Mouse (Mus musculus) adrenal gland (tissue): Measurements from ENCODE around the gene Clhc1.

Source experiments
- intact Hi-C: fragments of 180-260 bp; cut with DNase I; formaldehyde crosslinking; loops from one replicate; pipeline ENCODE4 v1.15.1; 2025

Gene Clhc1

DNA sequence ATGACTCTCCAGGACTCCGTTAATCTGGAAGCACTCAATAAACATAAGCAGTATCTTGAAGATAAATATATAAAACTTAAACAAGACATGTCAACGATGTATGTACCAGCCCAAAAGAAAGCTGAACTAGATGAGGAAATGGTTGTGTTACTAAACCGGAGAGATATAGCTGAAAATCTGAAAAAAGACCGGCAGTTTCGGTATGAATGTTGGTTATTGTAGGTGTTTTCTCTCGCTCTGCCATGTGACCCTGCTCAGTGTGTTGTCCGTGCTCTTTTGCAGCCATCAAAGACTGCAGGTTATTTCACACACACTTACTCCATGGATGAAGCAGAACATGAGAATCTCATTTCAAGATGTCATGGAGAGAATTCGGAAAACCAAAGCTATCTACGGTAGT is 12.7 kb downstream of the Clhc1 start:
- intact Hi-C loops: no loop called here

DNA sequence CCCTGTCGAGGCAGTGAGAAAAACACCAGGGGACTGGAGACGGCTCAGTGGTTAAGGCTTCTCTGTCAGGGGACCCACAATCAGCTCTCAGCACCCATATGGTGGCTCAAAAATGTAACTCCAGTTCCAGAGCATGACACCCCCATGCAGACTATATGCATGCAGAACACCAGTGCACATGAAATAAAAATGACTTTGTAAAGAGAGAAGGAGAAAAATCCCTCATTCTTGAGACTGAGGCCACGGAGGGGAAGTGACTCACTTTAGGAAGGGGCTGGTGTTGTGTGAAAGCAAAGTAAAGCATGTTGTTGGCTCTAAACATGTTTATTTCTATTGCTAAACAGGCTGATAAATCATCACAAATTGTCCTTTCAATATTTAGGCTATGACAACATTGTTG is 13.2 kb downstream of the Clhc1 start:
- intact Hi-C loops: no loop called here

DNA sequence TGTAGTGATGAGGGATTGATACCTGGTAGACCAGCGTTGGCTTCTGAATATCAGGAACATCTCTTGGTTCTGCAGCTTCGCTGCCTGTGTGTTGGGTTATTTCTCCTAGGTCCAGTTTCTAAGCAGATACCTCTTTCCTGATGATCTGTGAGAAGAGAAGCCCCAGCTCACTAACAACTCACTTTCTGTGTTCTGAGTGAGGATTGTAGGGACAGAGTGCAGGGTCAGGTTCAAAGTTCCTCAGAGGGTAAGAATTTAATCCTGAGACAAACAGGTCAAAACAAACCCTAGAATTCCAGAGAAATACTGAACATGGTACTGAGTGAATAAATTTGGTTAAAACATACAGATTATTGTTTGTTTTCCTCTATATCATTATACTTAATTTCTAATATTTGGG is 15.7 kb downstream of the Clhc1 start:
- intact Hi-C loops: no loop called here

DNA sequence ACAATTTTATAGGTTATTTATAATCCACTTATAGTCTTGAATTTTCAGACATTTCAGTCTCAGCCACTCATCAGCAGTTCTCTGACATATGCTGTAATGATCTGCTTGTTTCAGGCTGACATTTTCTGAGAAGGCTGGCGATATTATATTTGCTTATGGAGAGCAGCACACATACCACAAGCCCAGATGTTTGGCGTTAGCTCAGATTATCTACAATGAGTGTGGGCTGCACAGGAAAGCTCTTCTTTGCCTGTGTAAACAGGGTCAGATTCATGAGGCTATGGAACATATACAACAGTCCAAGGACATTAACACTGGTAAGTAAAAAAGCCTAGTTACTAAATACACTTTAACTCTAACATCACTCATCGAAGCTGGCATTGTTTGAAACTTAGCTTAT is 23.8 kb downstream of the Clhc1 start:
- intact Hi-C loops: loop anchor here (10.0 kb wide), 1 partner anchor 313 kb away; no protein-coding TSS in a partner anchor

DNA sequence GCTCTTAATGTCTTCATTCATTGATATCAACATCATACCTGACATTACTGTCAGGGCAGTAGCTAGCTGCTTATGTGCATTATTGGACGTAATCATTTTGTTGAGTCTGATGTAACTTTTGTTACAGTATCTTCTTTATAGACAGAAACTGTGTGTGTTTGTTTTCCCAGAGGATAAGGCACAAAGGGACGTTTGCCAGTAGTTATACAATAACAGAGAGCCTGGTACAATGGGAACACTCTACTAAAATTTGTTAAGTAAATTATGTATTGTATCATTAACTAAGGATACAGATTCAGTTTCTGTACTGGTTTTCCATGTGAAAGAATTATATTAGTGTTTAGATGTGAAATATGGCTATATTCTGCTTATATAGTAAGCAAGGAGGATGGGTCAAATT is 24.9 kb downstream of the Clhc1 start:
- intact Hi-C loops: loop anchor here (10.0 kb wide), 1 partner anchor 312 kb away; no protein-coding TSS in a partner anchor

DNA sequence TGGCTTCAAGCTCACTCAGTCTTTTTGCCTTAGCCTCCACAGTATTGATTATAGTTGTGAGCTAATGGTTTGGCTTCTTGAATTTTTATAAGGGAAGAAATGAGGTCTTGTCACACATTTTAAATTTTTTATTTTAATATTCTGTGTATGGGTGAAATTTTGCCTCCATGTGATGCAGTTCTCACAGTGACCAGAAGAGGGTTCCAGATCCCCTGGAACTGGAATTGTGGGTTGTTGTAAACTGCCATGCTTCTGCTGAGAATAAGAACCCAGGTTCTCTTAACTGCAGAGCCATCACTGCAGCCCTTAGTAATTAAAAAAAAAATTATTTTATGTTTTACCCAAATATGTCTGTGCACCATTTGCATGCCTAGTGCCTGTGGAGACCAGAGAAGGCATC is 31.9 kb downstream of the Clhc1 start:
- intact Hi-C loops: loop anchor here (10.0 kb wide), 1 partner anchor 305 kb away; no protein-coding TSS in a partner anchor

DNA sequence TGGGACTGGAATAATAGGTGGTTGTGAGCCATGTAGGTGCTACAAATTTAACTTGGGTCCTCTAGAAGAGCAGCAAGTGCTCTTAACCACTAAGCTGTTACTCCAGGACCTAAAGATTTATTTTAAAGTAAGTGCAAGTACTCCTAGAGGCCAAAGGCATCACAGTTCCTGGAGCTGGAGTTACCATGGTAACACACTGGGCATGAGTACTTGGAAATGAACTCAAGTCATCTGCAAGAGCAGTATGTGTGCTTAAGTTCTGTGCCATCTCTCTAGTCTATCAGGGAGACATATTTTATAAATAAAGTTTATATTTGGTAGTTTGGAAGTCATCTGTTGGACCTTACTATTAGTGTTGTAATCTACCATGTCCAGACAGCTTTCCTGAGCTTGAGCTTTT is 47.5 kb downstream of the Clhc1 start:
- intact Hi-C loops: no loop called here

DNA sequence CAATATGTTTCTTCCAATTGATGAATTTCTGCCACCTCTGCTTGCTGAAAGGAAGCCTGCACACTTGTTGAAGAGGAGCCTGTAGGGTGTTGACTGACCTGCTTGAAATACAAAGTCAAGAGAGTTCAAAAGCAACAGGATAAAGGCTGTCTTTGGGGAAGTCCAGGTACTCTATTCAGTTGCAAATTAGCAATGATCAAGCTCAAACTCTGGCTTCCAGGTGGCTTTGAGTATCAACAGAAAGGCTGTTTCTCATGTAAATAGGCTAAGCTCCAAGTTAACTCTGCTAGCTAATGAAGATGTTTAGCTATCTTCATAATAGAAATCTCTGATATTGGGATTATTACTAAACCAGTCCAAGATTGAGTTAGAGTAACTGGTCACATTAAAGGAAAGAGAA is 49.4 kb downstream of the Clhc1 start:
- intact Hi-C loops: no loop called here

DNA sequence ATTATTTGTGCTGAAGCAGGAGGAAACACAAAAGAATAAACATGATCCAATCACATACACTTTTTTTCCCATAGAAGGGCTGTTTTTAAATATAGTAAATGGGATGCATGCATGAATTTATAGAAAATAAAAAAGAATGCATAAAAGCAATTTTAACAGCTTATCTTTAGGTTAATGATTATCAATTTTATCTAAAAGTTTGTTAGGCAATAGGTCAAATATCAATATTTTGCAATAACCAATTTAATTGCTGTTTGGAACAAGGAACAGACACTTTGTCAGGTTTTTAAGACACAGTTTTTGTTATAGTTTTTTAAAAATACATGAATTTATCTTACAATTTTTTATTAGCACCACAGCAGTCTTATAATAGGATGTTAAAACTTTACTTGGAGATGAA is 51.2 kb downstream of the Clhc1 start:
- intact Hi-C loops: no loop called here

DNA sequence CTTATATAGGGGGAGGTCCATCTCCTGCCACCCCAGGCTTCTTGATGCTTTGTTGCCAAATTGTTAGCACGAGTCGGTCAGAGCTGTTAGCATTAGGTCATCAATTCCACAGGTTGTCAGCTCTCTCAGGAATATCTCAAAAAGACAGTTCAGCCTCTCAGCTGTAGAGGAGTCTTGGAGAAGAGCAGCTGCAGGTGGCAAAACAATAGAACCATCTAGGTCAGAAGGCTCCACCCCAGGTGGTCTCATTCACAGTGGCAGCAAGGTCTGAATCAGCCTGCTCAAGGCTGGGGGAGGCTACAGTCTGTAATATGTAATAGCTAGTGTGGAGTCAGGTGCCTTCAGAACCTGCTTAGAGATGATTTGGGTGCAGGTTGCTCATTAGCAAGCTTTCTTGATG is 55.8 kb downstream of the Clhc1 start:
- intact Hi-C loops: no loop called here

DNA sequence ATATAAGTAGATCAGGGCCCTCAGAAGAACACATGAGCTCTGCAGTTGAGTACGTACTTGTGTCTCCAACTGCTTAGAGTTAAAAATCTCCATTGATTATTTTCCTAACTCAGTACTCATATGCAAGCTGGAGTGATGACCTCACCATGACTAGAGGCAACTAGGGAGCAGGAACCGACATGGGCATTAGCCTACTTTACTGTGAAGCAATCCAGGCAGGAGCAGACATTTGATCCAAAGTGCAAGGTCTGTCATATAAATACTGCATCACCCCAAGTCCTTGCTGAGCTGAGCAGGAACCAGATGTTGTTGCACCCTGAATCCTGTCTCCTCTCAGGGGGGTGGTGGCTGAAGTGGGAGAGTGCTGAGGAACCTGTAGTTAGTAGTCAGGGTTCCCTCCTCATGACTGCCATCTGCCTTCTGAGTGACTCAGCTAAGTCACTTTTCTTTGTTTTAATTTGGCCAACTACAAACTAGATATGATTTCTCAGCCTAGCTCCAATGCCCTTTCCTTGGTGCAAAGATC is 59.8 kb downstream of the Clhc1 start:
- intact Hi-C loops: no loop called here

DNA sequence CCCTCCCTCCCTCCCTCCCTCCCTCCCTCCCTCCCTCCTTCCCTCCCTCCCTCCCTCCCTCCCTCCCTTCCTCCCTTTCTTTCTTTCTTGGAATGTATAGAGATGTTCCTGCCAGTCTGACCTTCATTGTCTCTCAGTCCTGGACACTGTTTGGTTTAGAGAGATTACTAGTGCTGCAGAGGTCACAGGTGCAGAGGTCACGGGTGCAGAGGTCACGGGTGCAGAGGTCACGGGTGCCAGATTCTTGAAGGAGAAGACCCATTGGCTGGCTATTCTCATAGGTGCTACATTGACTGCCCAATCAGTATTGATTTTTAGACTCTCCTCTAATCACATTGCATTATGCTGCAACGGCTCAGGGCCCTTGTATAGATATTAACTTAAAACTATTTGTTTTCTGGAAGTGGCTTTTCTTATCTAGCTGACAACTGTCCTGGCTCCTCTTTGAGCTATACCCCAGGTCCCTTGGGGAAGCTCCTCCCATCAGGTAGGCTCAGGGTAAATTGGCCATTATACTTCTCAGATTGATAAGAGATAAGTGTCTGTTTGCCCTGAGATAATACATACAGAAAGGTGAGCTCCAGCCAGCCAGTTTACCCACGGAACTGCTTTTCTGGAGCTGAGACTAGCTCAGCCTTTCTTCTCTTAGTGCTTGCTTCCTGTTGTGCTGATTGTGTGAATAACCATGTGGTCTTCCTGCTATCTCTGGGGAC is 62.2 kb downstream of the Clhc1 start:
- intact Hi-C loops: no loop called here

DNA sequence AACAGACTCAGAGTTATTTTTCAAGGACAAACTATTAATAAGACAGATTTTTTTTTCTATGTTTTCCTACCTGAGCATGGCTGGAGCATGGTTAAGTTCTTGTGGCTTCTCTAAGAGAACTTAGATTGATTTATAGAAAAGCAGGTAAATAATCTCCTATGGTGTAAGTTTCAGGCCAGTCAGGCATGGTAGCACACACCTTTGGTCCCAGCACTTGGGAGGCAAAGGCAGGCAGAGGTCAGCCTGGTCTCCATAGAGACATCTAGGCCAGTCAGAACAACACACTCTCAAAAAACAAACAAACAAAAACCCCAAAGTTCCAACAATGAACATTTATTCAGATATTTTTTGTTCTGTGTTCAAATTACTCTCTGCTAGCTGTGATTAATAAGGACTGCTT is 64.3 kb downstream of the Clhc1 start:
- intact Hi-C loops: no loop called here

DNA sequence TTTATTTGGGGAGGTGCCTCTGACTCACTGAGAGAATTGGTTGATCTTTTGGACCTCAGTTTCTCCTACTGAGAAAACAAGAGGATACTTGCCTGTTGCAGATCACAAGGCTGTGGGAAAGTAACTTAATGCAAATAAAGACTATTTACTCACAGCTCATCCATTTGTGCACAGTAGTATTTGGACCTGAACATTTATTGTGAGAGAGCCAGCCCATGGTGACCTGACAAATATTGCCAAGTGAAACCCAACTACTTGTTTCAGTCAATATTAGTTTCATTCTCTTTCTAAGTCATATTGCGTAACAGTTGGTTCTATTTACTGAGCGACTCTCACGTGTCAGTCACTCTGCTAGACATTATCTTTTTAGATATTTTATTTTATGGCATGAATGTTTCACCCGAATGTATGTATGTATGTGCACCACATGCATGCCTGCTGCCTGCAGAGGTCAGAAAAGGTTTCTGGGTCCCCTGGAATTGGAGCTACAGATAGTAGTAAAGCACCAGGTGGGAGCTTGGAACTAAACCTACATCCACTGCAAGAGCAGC is 65.5 kb downstream of the Clhc1 start:
- intact Hi-C loops: no loop called here

DNA sequence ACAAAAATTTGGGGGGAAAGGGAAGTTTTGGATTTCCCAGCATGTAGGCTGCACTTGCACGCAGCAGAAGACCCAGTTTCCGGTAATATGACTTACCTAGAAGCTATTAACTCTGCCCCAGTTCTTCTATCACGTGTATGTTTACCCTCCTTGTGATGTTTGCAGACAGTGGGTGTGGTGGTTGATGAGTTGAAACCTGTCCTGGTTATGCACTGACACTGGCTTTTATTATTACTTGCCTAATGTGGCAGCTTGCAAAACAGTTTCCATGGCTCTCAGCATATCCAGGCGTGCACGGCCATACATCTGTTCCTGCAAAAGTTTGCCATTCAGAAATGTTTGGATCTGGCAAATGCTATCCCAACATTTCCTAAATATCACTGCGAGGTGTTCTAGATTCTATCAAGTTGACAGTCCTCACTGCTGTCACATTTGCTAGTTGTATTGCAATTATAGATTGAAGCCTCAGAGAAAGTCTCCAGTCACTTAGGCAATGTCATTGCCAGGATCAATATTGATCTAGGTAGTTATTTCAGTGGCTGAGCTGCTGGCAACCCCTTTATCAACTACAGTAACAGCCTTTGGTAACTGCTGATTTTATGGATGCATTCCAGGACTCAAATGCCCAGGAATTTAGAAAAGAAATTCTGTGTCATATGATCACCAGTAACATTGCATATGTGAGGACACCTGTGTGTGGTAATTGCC is 66.6 kb downstream of the Clhc1 start:
- intact Hi-C loops: no loop called here

DNA sequence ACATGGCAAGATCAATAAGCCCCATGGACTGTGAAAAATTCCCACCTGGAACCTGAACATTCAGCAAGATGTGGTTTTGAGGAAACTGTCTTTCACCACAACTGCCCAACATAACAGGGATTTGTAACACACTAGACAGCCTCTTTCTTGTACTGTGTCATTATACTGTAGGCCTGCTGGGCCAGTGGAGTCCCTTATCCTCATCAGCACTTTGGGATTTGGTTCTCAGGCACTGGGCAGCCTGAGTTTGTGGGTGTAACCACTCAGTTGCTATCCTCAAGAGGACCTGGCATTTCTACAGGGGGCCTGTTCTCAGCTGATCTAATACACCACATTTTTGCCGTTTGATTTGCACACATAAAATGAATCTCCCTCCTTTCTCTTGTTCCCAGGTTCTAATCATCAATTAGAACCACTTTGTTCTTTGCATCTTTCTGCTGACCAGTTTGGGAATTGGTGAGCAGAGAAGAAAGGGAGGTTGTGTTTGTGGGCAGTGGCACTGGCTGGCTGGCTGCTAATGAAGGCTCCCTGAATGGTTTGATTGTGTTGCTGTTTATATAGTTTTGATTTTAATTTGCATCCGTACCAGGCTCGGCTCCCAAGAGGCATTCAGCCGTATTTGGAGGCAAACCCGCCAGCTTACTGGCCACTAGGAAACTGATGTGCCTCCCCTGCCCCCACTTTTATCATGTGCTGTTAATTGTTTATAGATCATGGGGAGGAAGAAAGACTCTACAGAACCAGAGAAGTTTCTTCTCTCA is 74.5 kb downstream of the Clhc1 start:
- intact Hi-C loops: no loop called here

DNA sequence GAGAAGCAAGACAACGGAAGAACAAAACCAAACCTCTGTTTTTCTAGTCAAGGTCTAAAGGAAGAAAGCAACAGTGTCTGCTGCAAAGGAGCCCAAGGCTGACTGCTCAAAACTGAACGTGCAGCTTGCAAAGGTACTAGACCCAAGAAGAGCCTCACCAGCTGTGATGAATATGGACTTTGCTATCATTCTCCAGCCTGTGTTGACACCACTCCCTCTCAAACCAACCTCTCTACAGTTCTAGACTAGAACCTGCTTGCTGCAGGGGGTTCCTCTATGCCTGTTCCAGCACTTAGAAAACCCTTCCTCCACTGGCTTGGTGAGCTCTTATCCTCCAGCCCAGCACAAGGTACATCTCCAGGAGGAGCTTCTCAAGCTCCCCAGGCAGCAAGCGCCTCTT is 75.6 kb downstream of the Clhc1 start:
- intact Hi-C loops: no loop called here

DNA sequence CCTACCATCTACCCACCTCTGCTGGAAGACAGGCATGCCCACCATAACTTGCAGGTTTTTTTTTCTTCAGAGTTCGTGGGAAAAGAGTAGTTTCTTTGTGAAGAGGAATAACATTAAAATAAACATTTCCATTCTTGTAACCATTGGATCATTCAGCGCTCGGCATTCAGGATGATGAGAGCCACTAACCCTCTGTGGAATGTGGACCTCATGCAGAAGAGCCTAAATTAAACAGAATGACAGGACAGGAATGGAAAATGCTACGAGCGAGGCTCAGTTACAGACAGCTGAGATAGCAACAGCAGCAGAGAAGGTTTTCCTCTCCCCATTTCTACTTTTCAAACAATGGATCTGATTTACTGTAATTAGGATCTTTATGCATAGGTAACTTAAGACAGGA is 78.8 kb downstream of the Clhc1 start:
- intact Hi-C loops: no loop called here

DNA sequence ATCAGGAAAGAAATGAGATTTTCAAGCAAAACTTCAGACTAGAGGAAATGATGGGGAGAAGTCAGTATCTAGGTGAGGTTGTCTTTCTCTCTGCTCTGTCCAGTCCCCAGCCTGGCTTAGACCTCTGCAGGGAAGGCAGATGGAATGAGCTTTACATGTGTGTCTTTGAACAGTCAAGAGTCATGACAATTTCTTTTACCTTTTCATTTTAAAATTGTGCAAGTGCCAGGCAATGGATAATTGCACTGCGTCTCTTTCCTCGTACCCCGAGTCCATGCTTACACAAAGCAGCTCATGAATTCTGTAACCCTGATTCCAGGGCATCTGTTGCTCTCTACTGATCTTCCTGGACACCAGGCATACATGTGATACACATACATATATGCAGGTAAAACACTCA is 80.0 kb downstream of the Clhc1 start:
- intact Hi-C loops: no loop called here
